Mouse (Mus musculus): ENCODE results near the gene Hfe2.

- no peak for TF ChIP-seq CTCF (IDR thresholded peaks at IDR 0.05)
- TF ChIP-seq EP300 (IDR thresholded peaks at IDR 0.05), result no peak
These were observed 47.9 kb upstream of the Hfe2 start for GRCm38 (mm10) chr3:96477084-96477483.

Data from lung, postnatal 0 days (tissue).